Mouse (Mus musculus) intestine, embryonic 15.5 days (tissue): ENCODE measurements around the gene Catsperg1. TPM values are rescaled to one million over a fixed set of nuclear protein-coding genes. Genes with fewer than 3 reads are reported as not detected.

Experiments used
- ATAC-seq: fragments of 200-750 bp; cut with Nextera tagmentation; 2 replicates; pipeline ENCODE4 v1.8.0; 2017; ENCODE audit warnings: moderate TSS enrichment, moderate library complexity
- H3K27ac ChIP-seq: fragments of 300-500 bp; sonication (generic); 2 replicates; pipeline ENCODE4 v1.5.1; 2015; ENCODE audit warnings: mild to moderate bottlenecking, inconsistent platforms
- H3K27me3 ChIP-seq: fragments of 300-500 bp; sonication (generic); replicated peaks from 2 replicates; pipeline ENCODE4 v1.6.1; 2015; ENCODE audit warnings: inconsistent platforms
- H3K36me3 ChIP-seq: fragments of 300-500 bp; sonication (generic); 2 replicates; pipeline ENCODE4 v1.6.1; 2015; ENCODE audit warnings: inconsistent platforms
- H3K4me1 ChIP-seq: fragments of 300-500 bp; sonication (generic); replicated peaks from 2 replicates; pipeline ENCODE4 v1.6.1; 2015; ENCODE audit warnings: inconsistent platforms
- H3K4me2 ChIP-seq: fragments of 300-500 bp; sonication (generic); replicated peaks from 2 replicates; pipeline ENCODE4 v1.6.1; 2015; ENCODE audit warnings: mild to moderate bottlenecking, inconsistent platforms
- H3K4me3 ChIP-seq: fragments of 300-500 bp; sonication (generic); replicated peaks from 2 replicates; pipeline ENCODE4 v1.5.1; 2015; ENCODE audit warnings: inconsistent platforms
- H3K9ac ChIP-seq: fragments of 300-500 bp; sonication (generic); 2 replicates; pipeline ENCODE4 v1.6.1; 2015; ENCODE audit warnings: inconsistent platforms
- H3K9me3 ChIP-seq: fragments of 300-500 bp; sonication (generic); 2 replicates; pipeline ENCODE4 v1.6.1; 2016; ENCODE audit warnings: inconsistent platforms
- WGBS: fragments of 180-500 bp; shearing (Covaris S2); methylation state at CpG from one replicate; pipeline ENCODE4 v1.1.7; 2015; 5-methylcytosine and 5-hydroxymethylcytosine counted together
- polyA plus RNA-seq: library from polyadenylated mRNA; unstranded; fragments of >200 nt; fragmentation: Nextera tagmentation; extraction: Ambion mirVana; gene quantifications from 2 replicates; pipeline ENCODE4 v1.2.1, GENCODE M21; 2015

Catsperg1 gene
- polyA plus RNA-seq, 1 experiment from 2014 or later, result 0.99 TPM

- ATAC-seq, result no peak
- Histone ChIP-seq H3K27me3 (peaks cover 29% of the 10 kb centered on the region), H3K27ac (no peak overlapping the region), H3K9me3 (no peaks in the 10 kb centered on the region), H3K9ac (no peak overlapping the region), H3K36me3 (0 out of 2 replicates have a peak, but pooled peaks cover 6% of the 10 kb centered on the region), H3K4me3 (peak overlapping the region; percentile 58), H3K4me1 (peaks cover 32% of the 10 kb centered on the region), H3K4me2 (peak overlapping the region; percentile 89)
- 13% methylated on average over 10 of the region's 10 CpGs for WGBS
Observed at GRCm38 (mm10) chr7:29168121-29168695, 45.6 kb downstream of the Catsperg1 start.

GRCm38 (mm10) chr7:29167656-29168055, 46.2 kb downstream of the Catsperg1 start:
- Histone ChIP-seq H3K36me3 (0 out of 2 replicates have a peak, but pooled peaks cover under 1% of the 10 kb centered on the region), H3K9ac (no peak overlapping the region), H3K4me1 (peaks cover 35% of the 10 kb centered on the region), H3K27me3 (peaks cover 23% of the 10 kb centered on the region), H3K27ac (no peak overlapping the region), H3K9me3 (no peaks in the 10 kb centered on the region), H3K4me2 (peak overlapping the region; percentile 89; the same call in 1 of the 2 replicates), H3K4me3 (no peak overlapping the region)
- WGBS, result 33% methylated on average over 19 of the region's 19 CpGs
- no peak for ATAC-seq

- no peak overlapping the region for H3K9ac ChIP-seq
- H3K9me3 ChIP-seq, result no peaks in the 10 kb centered on the region
- H3K4me2 ChIP-seq, result peak overlapping the region; percentile 16
- H3K36me3 ChIP-seq, result no peaks in the 10 kb centered on the region
- H3K4me1 ChIP-seq, result peaks cover 5% of the 10 kb centered on the region; the same call in 1 of the 2 replicates
- 14% methylated on average over 9 of the region's 9 CpGs for WGBS
- ATAC-seq, result peak; percentile 91
- peaks cover 16% of the 10 kb centered on the region for H3K27me3 ChIP-seq
- H3K4me3 ChIP-seq, result no peak overlapping the region
- no peak overlapping the region for H3K27ac ChIP-seq
Observed at GRCm38 (mm10) chr7:29162750-29163525, 50.9 kb downstream of the Catsperg1 start.

GRCm38 (mm10) chr7:29162294-29162693, 51.5 kb downstream of the Catsperg1 start:
- ATAC-seq, result no peak
- H3K4me2 ChIP-seq, result peak overlapping the region; percentile 16

GRCm38 (mm10) chr7:29158264-29158663, 55.6 kb downstream of the Catsperg1 start:
- H3K4me3 ChIP-seq, result no peak overlapping the region
- no peak overlapping the region for H3K27ac ChIP-seq
- WGBS, result 4% methylated on average over 5 of the region's 5 CpGs
- H3K27me3 ChIP-seq, result peaks cover 13% of the 10 kb centered on the region
- no peak overlapping the region for H3K9ac ChIP-seq
- H3K4me1 ChIP-seq, result peaks cover 9% of the 10 kb centered on the region
- H3K4me2 ChIP-seq, result no peak overlapping the region
- ATAC-seq, result no peak
- 0 out of 2 replicates have a peak, but pooled peaks cover 5% of the 10 kb centered on the region for H3K9me3 ChIP-seq
- H3K36me3 ChIP-seq, result peaks cover 7% of the 10 kb centered on the region

More at GRCm38 (mm10) chr7:29162294-29162693, 51.5 kb downstream of the Catsperg1 start:
- no peak overlapping the region for H3K4me3 ChIP-seq
- peaks cover 13% of the 10 kb centered on the region for H3K27me3 ChIP-seq
- H3K36me3 ChIP-seq, result no peaks in the 10 kb centered on the region
- H3K4me1 ChIP-seq, result peaks cover 5% of the 10 kb centered on the region; the same call in 1 of the 2 replicates
- no peak overlapping the region for H3K9ac ChIP-seq
- 65% methylated on average over 5 of the region's 5 CpGs for WGBS
- no peak overlapping the region for H3K27ac ChIP-seq
- H3K9me3 ChIP-seq, result no peaks in the 10 kb centered on the region

GRCm38 (mm10) chr7:29155838-29156782, 57.7 kb downstream of the Catsperg1 start, which contains the start of gene Fam98c:
Gene Fam98c (minus strand): TSS chr7:29156234.
- Histone ChIP-seq H3K9ac (peak within 1 kb of the TSS; percentile 87), H3K27ac (peak within 1 kb of the TSS; percentile 97), H3K4me3 (peak within 1 kb of the TSS; percentile 93), H3K27me3 (peaks cover 13% of the 10 kb centered on the region), H3K4me2 (peak within 1 kb of the TSS; percentile 95), H3K36me3 (peaks cover 7% of the 10 kb centered on the region), H3K9me3 (0 out of 2 replicates have a peak, but pooled peaks cover 5% of the 10 kb centered on the region), H3K4me1 (peaks cover 6% of the 10 kb centered on the region)
- 3% methylated on average over 68 of the region's 68 CpGs for WGBS
- peak; percentile 90 for ATAC-seq

- peak overlapping the region; percentile 87 for H3K9ac ChIP-seq
- peak overlapping the region; percentile 93 for H3K4me3 ChIP-seq
- ATAC-seq, result peak; percentile 91
- H3K36me3 ChIP-seq, result peaks cover 7% of the 10 kb centered on the region
- WGBS, result 7% methylated on average over 37 of the region's 37 CpGs
- 0 out of 2 replicates have a peak, but pooled peaks cover 5% of the 10 kb centered on the region for H3K9me3 ChIP-seq
- H3K4me1 ChIP-seq, result peaks cover 6% of the 10 kb centered on the region
- H3K4me2 ChIP-seq, result peak overlapping the region; percentile 95
- peaks cover 13% of the 10 kb centered on the region for H3K27me3 ChIP-seq
- H3K27ac ChIP-seq, result peak overlapping the region; percentile 97
Observed at GRCm38 (mm10) chr7:29155196-29155837, 58.5 kb downstream of the Catsperg1 start.

GRCm38 (mm10) chr7:29154018-29154720, 59.7 kb downstream of the Catsperg1 start:
- ATAC-seq, result no peak
- 95% methylated on average over 14 of the region's 14 CpGs for WGBS
- Histone ChIP-seq H3K4me3 (no peak overlapping the region), H3K4me2 (no peak overlapping the region), H3K9me3 (0 out of 2 replicates have a peak, but pooled peaks cover 5% of the 10 kb centered on the region), H3K9ac (no peak overlapping the region), H3K27me3 (peaks cover 12% of the 10 kb centered on the region), H3K27ac (no peak overlapping the region), H3K4me1 (peaks cover 6% of the 10 kb centered on the region), H3K36me3 (peaks cover 7% of the 10 kb centered on the region)

- H3K9me3 ChIP-seq, result 0 out of 2 replicates have a peak, but pooled peaks cover 5% of the 10 kb centered on the region
- H3K9ac ChIP-seq, result no peak overlapping the region
- H3K36me3 ChIP-seq, result peaks cover 7% of the 10 kb centered on the region
- 65% methylated on average over 10 of the region's 10 CpGs for whole genome bisulfite sequencing
- H3K27me3 ChIP-seq, result no peaks in the 10 kb centered on the region
- no peak for ATAC-seq
- no peak overlapping the region for H3K4me3 ChIP-seq
- H3K4me2 ChIP-seq, result no peak overlapping the region
- peaks cover 6% of the 10 kb centered on the region for H3K4me1 ChIP-seq
- H3K27ac ChIP-seq, result no peak overlapping the region
Observed at GRCm38 (mm10) chr7:29151486-29151885, 62.3 kb downstream of the Catsperg1 start.

GRCm38 (mm10) chr7:29148771-29149170, 65.1 kb downstream of the Catsperg1 start:
- Histone ChIP-seq H3K27ac (no peak overlapping the region), H3K9ac (no peak overlapping the region), H3K4me2 (no peak overlapping the region), H3K4me3 (no peak overlapping the region), H3K27me3 (no peaks in the 10 kb centered on the region), H3K9me3 (0 out of 2 replicates have a peak, but pooled peaks cover under 1% of the 10 kb centered on the region), H3K36me3 (no peaks in the 10 kb centered on the region), H3K4me1 (0 out of 2 replicates have a peak, but pooled peaks cover 2% of the 10 kb centered on the region)
- WGBS, result 90% methylated on average over 15 of the region's 15 CpGs
- ATAC-seq, result no peak
